Mouse (Mus musculus) hindbrain, embryonic 11.5 days (tissue): Measurements from ENCODE around the gene Slc25a5. TPM values are rescaled to one million over a fixed set of nuclear protein-coding genes. Genes with fewer than 3 reads are reported as not detected.

Experiments used
- ATAC-seq: fragments of 200-750 bp; cut with Nextera tagmentation; 2 replicates; pipeline ENCODE4 v1.8.0; 2017; ENCODE audit warnings: mild to moderate bottlenecking, moderate TSS enrichment, moderate library complexity; ENCODE audit not compliant: low FRiP score
- DNase-seq: peaks from one replicate; pipeline ENCODE4 v3.0.0-alpha.2; 2015; ENCODE audit warnings: low spot score
- H3K27ac ChIP-seq: fragments of 300-500 bp; sonication (generic); 2 replicates; pipeline ENCODE4 v1.5.1; 2014; ENCODE audit warnings: mild to moderate bottlenecking, low read depth, low read length
- H3K27me3 ChIP-seq: fragments of 300-500 bp; sonication (generic); 2 replicates; pipeline ENCODE4 v1.6.1; 2014; ENCODE audit warnings: mild to moderate bottlenecking, low read length, moderate library complexity, mixed read lengths; ENCODE audit not compliant: control insufficient read depth, insufficient read depth
- H3K36me3 ChIP-seq: fragments of 300-500 bp; sonication (generic); 2 replicates; pipeline ENCODE4 v1.6.1; 2014; ENCODE audit warnings: mild to moderate bottlenecking, low read length, moderate library complexity, mixed read lengths; ENCODE audit not compliant: control insufficient read depth, insufficient read depth
- H3K4me1 ChIP-seq: fragments of 300-500 bp; sonication (generic); replicated peaks from 2 replicates; pipeline ENCODE4 v1.6.1; 2014; ENCODE audit warnings: low read length, mixed read lengths; ENCODE audit not compliant: control insufficient read depth, insufficient read depth
- H3K4me2 ChIP-seq: fragments of 300-500 bp; sonication (generic); replicated peaks from 2 replicates; pipeline ENCODE4 v1.6.1; 2014; ENCODE audit warnings: mild to moderate bottlenecking, low read depth, low read length
- H3K4me3 ChIP-seq: fragments of 300-500 bp; sonication (generic); 2 replicates; pipeline ENCODE4 v1.5.1; 2014; ENCODE audit warnings: low read depth, low read length
- H3K9ac ChIP-seq: fragments of 300-500 bp; sonication (generic); 2 replicates; pipeline ENCODE4 v1.6.1; 2014; ENCODE audit warnings: low read depth, low read length
- H3K9me3 ChIP-seq: fragments of 300-500 bp; sonication (generic); 2 replicates; pipeline ENCODE4 v1.6.1; 2016; ENCODE audit warnings: low read length; ENCODE audit not compliant: control insufficient read depth
- WGBS: fragments of 180-500 bp; shearing (Covaris S2); extraction: QIAGEN DNeasy Blood & Tissue Kit; methylation state at CpG from one replicate; pipeline ENCODE4 v1.1.7; 2014; 5-methylcytosine and 5-hydroxymethylcytosine counted together
- polyA plus RNA-seq: library from polyadenylated mRNA; unstranded; fragments of >200 nt; fragmentation: Nextera tagmentation; extraction: Ambion mirVana; gene quantifications from 2 replicates; pipeline ENCODE4 v1.2.1, GENCODE M21; 2014

The Slc25a5 gene
- polyA plus RNA-seq, 1 experiment from 2014 or later = 838 TPM

- H3K9ac ChIP-seq = peak overlapping the region; percentile 36; the same call in 1 of the 2 replicates
- peak overlapping the region; percentile 64 for H3K27ac ChIP-seq
- DNase-seq (peak; percentile 89), ATAC-seq (peak; percentile 89)
- peak overlapping the region; percentile 38 for H3K4me2 ChIP-seq
- H3K4me3 ChIP-seq = peak overlapping the region; percentile 22
- H3K4me1 ChIP-seq = no peaks in the 10 kb centered on the region
- no peaks in the 10 kb centered on the region for H3K9me3 ChIP-seq
- no peaks in the 10 kb centered on the region for H3K27me3 ChIP-seq
- 21% methylated on average over 44 of the region's 45 CpGs for WGBS
- H3K36me3 ChIP-seq = no peaks in the 10 kb centered on the region
Observed at GRCm38 (mm10) chrX:36807360-36808317, 12.2 kb downstream of the Slc25a5 start.

GRCm38 (mm10) chrX:36808318-36808683 lies 12.8 kb downstream of the Slc25a5 start:
- DNase-seq (no peak), ATAC-seq (peak; percentile 39; the same call in 1 of the 2 replicates)
- H3K27me3 ChIP-seq = no peaks in the 10 kb centered on the region
- H3K4me1 ChIP-seq = no peaks in the 10 kb centered on the region
- no peaks in the 10 kb centered on the region for H3K36me3 ChIP-seq
- no peak overlapping the region for H3K4me2 ChIP-seq
- 71% methylated on average over 6 of the region's 6 CpGs for WGBS
- H3K27ac ChIP-seq = peak overlapping the region; percentile 64; the same call in 1 of the 2 replicates
- no peak overlapping the region for H3K9ac ChIP-seq
- H3K9me3 ChIP-seq = no peaks in the 10 kb centered on the region
- no peak overlapping the region for H3K4me3 ChIP-seq

DNA sequence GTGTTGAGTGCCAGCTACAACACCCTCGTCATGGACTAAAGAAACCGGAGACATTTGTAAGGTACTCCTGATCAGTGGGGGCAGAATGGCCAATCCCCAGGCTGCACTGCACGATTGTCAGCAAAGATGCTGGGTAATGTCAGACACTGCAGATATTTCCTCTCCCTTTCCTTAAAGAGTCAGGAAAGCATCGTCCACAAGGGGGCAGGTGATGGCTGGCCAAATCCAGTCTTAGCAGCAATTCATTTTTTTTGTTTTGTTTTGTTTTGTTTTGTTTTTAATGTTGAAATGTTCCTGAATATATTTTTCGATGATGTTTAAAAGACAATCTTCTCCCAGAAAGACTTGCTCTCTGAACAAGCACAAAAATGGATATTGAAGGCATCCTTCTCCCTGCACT lies 15.9 kb downstream of the Slc25a5 start:
- WGBS = 55% methylated on average over 5 of the region's 5 CpGs
- Histone ChIP-seq H3K9me3 (no peaks in the 10 kb centered on the region), H3K4me3 (no peak overlapping the region), H3K27me3 (no peaks in the 10 kb centered on the region), H3K36me3 (no peaks in the 10 kb centered on the region), H3K9ac (no peak overlapping the region), H3K4me2 (no peak overlapping the region), H3K27ac (no peak overlapping the region), H3K4me1 (no peaks in the 10 kb centered on the region)
- DNase-seq = peak; percentile 35
- ATAC-seq = no peak

GRCm38 (mm10) chrX:36814161-36814836 lies 18.8 kb downstream of the Slc25a5 start:
- no peak overlapping the region for H3K9ac ChIP-seq
- no peaks in the 10 kb centered on the region for H3K36me3 ChIP-seq
- no peak overlapping the region for H3K4me3 ChIP-seq
- H3K4me1 ChIP-seq = no peaks in the 10 kb centered on the region
- H3K4me2 ChIP-seq = no peak overlapping the region
- WGBS = 91% methylated on average over 8 of the region's 8 CpGs
- DNase-seq (no peak), ATAC-seq (no peak)
- H3K27me3 ChIP-seq = no peaks in the 10 kb centered on the region
- no peak overlapping the region for H3K27ac ChIP-seq
- no peaks in the 10 kb centered on the region for H3K9me3 ChIP-seq

- Histone ChIP-seq H3K4me1 (no peaks in the 10 kb centered on the region), H3K9ac (no peak overlapping the region), H3K27me3 (no peaks in the 10 kb centered on the region), H3K36me3 (no peaks in the 10 kb centered on the region), H3K9me3 (no peaks in the 10 kb centered on the region), H3K4me2 (no peak overlapping the region), H3K4me3 (no peak overlapping the region), H3K27ac (no peak overlapping the region)
- WGBS = 89% methylated on average over 4 of the region's 4 CpGs
- DNase-seq (no peak), ATAC-seq (no peak)
Observed at GRCm38 (mm10) chrX:36815022-36815421, 19.6 kb downstream of the Slc25a5 start.

DNA sequence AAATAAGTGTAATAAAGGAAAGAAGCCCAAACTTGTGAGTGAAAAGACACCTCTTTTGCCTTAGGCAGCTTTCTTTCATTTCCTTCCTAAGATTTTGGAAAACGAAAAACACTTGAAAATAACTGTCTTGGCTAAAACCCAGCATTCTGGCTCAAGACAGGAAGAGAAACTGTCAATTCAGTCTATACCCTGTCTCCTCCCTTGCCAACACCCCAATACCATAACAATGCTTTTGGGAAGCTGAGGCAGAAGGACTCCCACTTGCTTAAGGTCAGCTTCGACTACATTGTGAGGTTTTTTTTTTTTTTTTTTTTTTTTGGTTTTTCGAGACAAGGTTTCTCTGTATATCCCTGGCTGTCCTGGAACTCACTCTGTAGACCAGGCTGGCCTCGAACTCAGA lies 20.0 kb downstream of the Slc25a5 start:
- Histone ChIP-seq H3K9me3 (no peaks in the 10 kb centered on the region), H3K27ac (no peak overlapping the region), H3K27me3 (no peaks in the 10 kb centered on the region), H3K4me2 (no peak overlapping the region), H3K9ac (no peak overlapping the region), H3K4me1 (no peaks in the 10 kb centered on the region), H3K36me3 (no peaks in the 10 kb centered on the region), H3K4me3 (no peak overlapping the region)
- DNase-seq (no peak), ATAC-seq (no peak)
- 78% methylated on average over 4 of the region's 4 CpGs for WGBS

DNA sequence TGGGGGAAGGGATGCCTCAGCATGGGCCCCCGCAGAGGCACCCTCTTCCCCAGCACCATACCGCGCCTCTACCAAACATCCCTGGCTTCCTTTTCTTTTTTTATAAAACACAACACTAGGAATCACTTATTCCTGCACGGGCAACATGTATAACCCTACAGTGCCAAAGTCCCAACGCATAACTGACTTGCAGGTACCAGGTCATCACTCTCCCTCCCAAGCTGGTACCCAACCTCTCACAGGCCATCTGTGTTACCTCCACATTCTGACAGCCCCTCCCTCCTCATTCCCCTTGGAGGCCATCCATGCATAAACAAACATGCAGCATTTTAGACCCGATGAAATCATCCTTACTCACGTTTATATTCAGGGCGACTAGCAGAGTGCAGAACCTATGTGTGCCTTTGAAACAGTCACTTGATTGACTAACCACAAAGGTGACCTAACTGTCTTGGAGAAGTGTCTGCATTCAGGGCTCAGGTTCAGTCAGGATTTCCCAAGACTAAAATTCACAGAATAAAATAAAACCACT lies 21.0 kb downstream of the Slc25a5 start:
- Histone ChIP-seq H3K4me1 (no peaks in the 10 kb centered on the region), H3K4me2 (peak overlapping the region; percentile 26), H3K9ac (0 out of 2 replicates have a peak overlapping the region, but pooled peaks have one; percentile 23), H3K4me3 (peak overlapping the region; percentile 8; the same call in 1 of the 2 replicates), H3K27ac (peak overlapping the region; percentile 89), H3K27me3 (no peaks in the 10 kb centered on the region), H3K9me3 (no peaks in the 10 kb centered on the region), H3K36me3 (no peaks in the 10 kb centered on the region)
- ATAC-seq (peak; percentile 50), DNase-seq (peak; percentile 25)
- WGBS = 27% methylated on average over 8 of the region's 8 CpGs

DNA sequence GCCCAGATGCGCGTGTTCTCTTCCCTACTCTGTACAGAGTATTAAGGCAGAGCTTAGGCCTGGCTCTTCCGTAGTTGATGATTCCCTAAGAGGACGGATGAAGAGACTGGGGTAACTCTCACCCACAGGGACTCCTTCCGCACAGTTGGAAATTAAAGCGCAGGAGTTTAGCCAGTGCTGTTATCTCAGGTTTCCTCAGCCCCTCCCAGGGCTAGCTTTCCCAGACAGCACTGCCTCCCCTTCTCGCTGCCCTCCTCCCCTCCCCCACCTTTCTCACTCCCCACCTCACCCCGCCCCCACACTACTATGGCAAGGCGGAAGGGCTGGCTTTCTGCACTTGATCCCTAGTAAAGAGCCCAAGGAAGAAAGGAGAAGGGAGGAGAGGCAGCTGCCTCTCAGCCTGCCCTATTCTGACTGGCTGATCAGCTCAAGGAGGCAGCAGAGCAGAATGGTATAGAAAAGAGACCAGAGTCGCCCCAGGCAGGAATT lies 21.5 kb downstream of the Slc25a5 start:
- H3K9me3 ChIP-seq = no peaks in the 10 kb centered on the region
- H3K4me1 ChIP-seq = no peaks in the 10 kb centered on the region
- peak; percentile 87 for ATAC-seq
- peak; percentile 77 for DNase-seq
- 0 out of 2 replicates have a peak overlapping the region, but pooled peaks have one; percentile 23 for H3K9ac ChIP-seq
- no peaks in the 10 kb centered on the region for H3K36me3 ChIP-seq
- 16% methylated on average over 10 of the region's 10 CpGs for WGBS
- H3K4me2 ChIP-seq = peak overlapping the region; percentile 26
- H3K4me3 ChIP-seq = 0 out of 2 replicates have a peak overlapping the region, but pooled peaks have one; percentile 2
- no peaks in the 10 kb centered on the region for H3K27me3 ChIP-seq
- H3K27ac ChIP-seq = peak overlapping the region; percentile 89
